Mouse (Mus musculus): ENCODE measurements around the gene Creb5. TPM values are rescaled to one million over a fixed set of nuclear protein-coding genes. Genes with fewer than 3 reads are reported as not detected.

Gene Creb5
- polyA plus RNA-seq, 1 experiment from 2014 or later = 7.7 TPM

- Histone ChIP-seq H3K9ac (replicated peaks; ENCODE audit: low read depth, low read length) (no peak overlapping the region), H3K9me3 (ENCODE audit: control insufficient read depth, low read length) (no peaks in the 10 kb centered on the region), H3K27ac (ENCODE audit: low read depth, low read length) (no peak overlapping the region), H3K36me3 (ENCODE audit: control insufficient read depth, insufficient read depth, low read length) (no peaks in the 10 kb centered on the region), H3K4me2 (ENCODE audit: low read depth, low read length) (no peak overlapping the region), H3K4me1 (ENCODE audit: control insufficient read depth, insufficient read depth, low read length) (peaks cover 8% of the 10 kb centered on the region), H3K4me3 (ENCODE audit: low read depth, low read length) (no peak overlapping the region), H3K27me3 (ENCODE audit: control insufficient read depth, insufficient read depth, low read length) (no peaks in the 10 kb centered on the region)
- ATAC-seq (ENCODE audit: low read depth) = no peak
- 74% methylated on average over 6 of the region's 6 CpGs for WGBS
These were observed 261.2 kb downstream of the Creb5 start for GRCm38 (mm10) chr6:53548236-53548635.

- Histone ChIP-seq H3K4me3 (ENCODE audit: low read depth, low read length) (no peak overlapping the region), H3K27me3 (ENCODE audit: control insufficient read depth, insufficient read depth, low read length) (no peaks in the 10 kb centered on the region), H3K4me2 (ENCODE audit: low read depth, low read length) (no peak overlapping the region), H3K9me3 (ENCODE audit: control insufficient read depth, low read length) (no peaks in the 10 kb centered on the region), H3K9ac (replicated peaks; ENCODE audit: low read depth, low read length) (no peak overlapping the region), H3K36me3 (ENCODE audit: control insufficient read depth, insufficient read depth, low read length) (no peaks in the 10 kb centered on the region), H3K4me1 (ENCODE audit: control insufficient read depth, insufficient read depth, low read length) (peaks cover 8% of the 10 kb centered on the region), H3K27ac (ENCODE audit: low read depth, low read length) (no peak overlapping the region)
- WGBS = 21% methylated on average over 6 of the region's 6 CpGs
- no peak for ATAC-seq (ENCODE audit: low read depth)
These were observed 262.3 kb downstream of the Creb5 start for GRCm38 (mm10) chr6:53549409-53549808.

GRCm38 (mm10) chr6:53556050-53556449, 269.0 kb downstream of the Creb5 start:
- Histone ChIP-seq H3K4me2 (ENCODE audit: low read depth, low read length) (no peak overlapping the region), H3K27me3 (ENCODE audit: control insufficient read depth, insufficient read depth, low read length) (no peaks in the 10 kb centered on the region), H3K27ac (ENCODE audit: low read depth, low read length) (no peak overlapping the region), H3K36me3 (ENCODE audit: control insufficient read depth, insufficient read depth, low read length) (no peaks in the 10 kb centered on the region), H3K4me3 (ENCODE audit: low read depth, low read length) (no peak overlapping the region), H3K9ac (replicated peaks; ENCODE audit: low read depth, low read length) (no peak overlapping the region), H3K4me1 (ENCODE audit: control insufficient read depth, insufficient read depth, low read length) (no peaks in the 10 kb centered on the region), H3K9me3 (ENCODE audit: control insufficient read depth, low read length) (no peaks in the 10 kb centered on the region)
- 37% methylated on average over 6 of the region's 6 CpGs for WGBS
- ATAC-seq (ENCODE audit: low read depth) = no peak

- no peaks in the 10 kb centered on the region for H3K27me3 ChIP-seq (ENCODE audit: control insufficient read depth, insufficient read depth, low read length)
- H3K4me3 ChIP-seq (ENCODE audit: low read depth, low read length) = no peak overlapping the region
- no peak overlapping the region for H3K27ac ChIP-seq (ENCODE audit: low read depth, low read length)
- H3K36me3 ChIP-seq (ENCODE audit: control insufficient read depth, insufficient read depth, low read length) = no peaks in the 10 kb centered on the region
- H3K4me2 ChIP-seq (ENCODE audit: low read depth, low read length) = no peak overlapping the region
- no peaks in the 10 kb centered on the region for H3K4me1 ChIP-seq (ENCODE audit: control insufficient read depth, insufficient read depth, low read length)
- no peak overlapping the region for H3K9ac ChIP-seq (replicated peaks; ENCODE audit: low read depth, low read length)
- WGBS = 75% methylated on average over 5 of the region's 5 CpGs
- H3K9me3 ChIP-seq (ENCODE audit: control insufficient read depth, low read length) = no peaks in the 10 kb centered on the region
- ATAC-seq (ENCODE audit: low read depth) = no peak
These were observed 273.9 kb downstream of the Creb5 start for GRCm38 (mm10) chr6:53560928-53561327.

GRCm38 (mm10) chr6:53562586-53562985, 275.5 kb downstream of the Creb5 start:
- H3K36me3 ChIP-seq (ENCODE audit: control insufficient read depth, insufficient read depth, low read length) = no peaks in the 10 kb centered on the region
- H3K4me1 ChIP-seq (ENCODE audit: control insufficient read depth, insufficient read depth, low read length) = no peaks in the 10 kb centered on the region
- no peak overlapping the region for H3K27ac ChIP-seq (ENCODE audit: low read depth, low read length)
- no peaks in the 10 kb centered on the region for H3K9me3 ChIP-seq (ENCODE audit: control insufficient read depth, low read length)
- no peak overlapping the region for H3K4me3 ChIP-seq (ENCODE audit: low read depth, low read length)
- no peaks in the 10 kb centered on the region for H3K27me3 ChIP-seq (ENCODE audit: control insufficient read depth, insufficient read depth, low read length)
- WGBS = 78% methylated on average over 7 of the region's 7 CpGs
- no peak overlapping the region for H3K9ac ChIP-seq (replicated peaks; ENCODE audit: low read depth, low read length)
- ATAC-seq (ENCODE audit: low read depth) = no peak
- no peak overlapping the region for H3K4me2 ChIP-seq (ENCODE audit: low read depth, low read length)

GRCm38 (mm10) chr6:53563546-53564185, 276.6 kb downstream of the Creb5 start:
- H3K36me3 ChIP-seq (ENCODE audit: control insufficient read depth, insufficient read depth, low read length) = no peaks in the 10 kb centered on the region
- H3K4me2 ChIP-seq (ENCODE audit: low read depth, low read length) = no peak overlapping the region
- H3K9me3 ChIP-seq (ENCODE audit: control insufficient read depth, low read length) = no peaks in the 10 kb centered on the region
- H3K27ac ChIP-seq (ENCODE audit: low read depth, low read length) = no peak overlapping the region
- H3K4me3 ChIP-seq (ENCODE audit: low read depth, low read length) = no peak overlapping the region
- 76% methylated on average over 16 of the region's 16 CpGs for WGBS
- no peak for ATAC-seq (ENCODE audit: low read depth)
- H3K4me1 ChIP-seq (ENCODE audit: control insufficient read depth, insufficient read depth, low read length) = no peaks in the 10 kb centered on the region
- H3K9ac ChIP-seq (replicated peaks; ENCODE audit: low read depth, low read length) = no peak overlapping the region
- no peaks in the 10 kb centered on the region for H3K27me3 ChIP-seq (ENCODE audit: control insufficient read depth, insufficient read depth, low read length)

DNA sequence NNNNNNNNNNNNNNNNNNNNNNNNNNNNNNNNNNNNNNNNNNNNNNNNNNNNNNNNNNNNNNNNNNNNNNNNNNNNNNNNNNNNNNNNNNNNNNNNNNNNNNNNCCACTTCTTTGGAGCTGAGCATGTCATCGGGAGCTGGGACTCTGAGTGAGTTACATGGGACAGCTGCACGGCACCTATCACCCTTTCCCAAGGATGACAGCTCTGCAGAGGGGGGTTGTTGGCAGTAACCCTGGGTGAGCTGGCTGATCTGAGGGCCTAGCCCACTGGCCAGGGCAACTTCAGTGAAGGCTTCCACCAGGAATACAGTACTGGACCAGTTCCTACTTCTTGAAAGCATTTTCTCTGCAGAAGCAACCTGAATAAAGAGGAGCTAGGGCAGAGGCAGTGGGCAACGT, 282.4 kb downstream of the Creb5 start:
- ATAC-seq (ENCODE audit: low read depth) = no peak
- 43% methylated on average over 3 of the region's 3 CpGs for WGBS

GRCm38 (mm10) chr6:53570906-53571305, 283.8 kb downstream of the Creb5 start:
- H3K27ac ChIP-seq (ENCODE audit: low read depth, low read length) = no peak overlapping the region
- H3K27me3 ChIP-seq (ENCODE audit: control insufficient read depth, insufficient read depth, low read length) = no peaks in the 10 kb centered on the region
- no peaks in the 10 kb centered on the region for H3K9me3 ChIP-seq (ENCODE audit: control insufficient read depth, low read length)
- WGBS = 82% methylated on average over 4 of the region's 4 CpGs
- ATAC-seq (ENCODE audit: low read depth) = no peak
- H3K4me2 ChIP-seq (ENCODE audit: low read depth, low read length) = no peak overlapping the region
- H3K9ac ChIP-seq (replicated peaks; ENCODE audit: low read depth, low read length) = no peak overlapping the region
- H3K4me3 ChIP-seq (ENCODE audit: low read depth, low read length) = no peak overlapping the region
- H3K4me1 ChIP-seq (ENCODE audit: control insufficient read depth, insufficient read depth, low read length) = peaks cover 6% of the 10 kb centered on the region
- H3K36me3 ChIP-seq (ENCODE audit: control insufficient read depth, insufficient read depth, low read length) = no peaks in the 10 kb centered on the region

More for the DNA sequence above, 282.4 kb downstream of the Creb5 start:
- H3K9ac ChIP-seq (replicated peaks; ENCODE audit: low read depth, low read length) = no peak overlapping the region
- H3K4me1 ChIP-seq (ENCODE audit: control insufficient read depth, insufficient read depth, low read length) = peaks cover 6% of the 10 kb centered on the region
- H3K27me3 ChIP-seq (ENCODE audit: control insufficient read depth, insufficient read depth, low read length) = no peaks in the 10 kb centered on the region
- no peaks in the 10 kb centered on the region for H3K36me3 ChIP-seq (ENCODE audit: control insufficient read depth, insufficient read depth, low read length)
- H3K4me3 ChIP-seq (ENCODE audit: low read depth, low read length) = no peak overlapping the region
- no peak overlapping the region for H3K27ac ChIP-seq (ENCODE audit: low read depth, low read length)
- no peak overlapping the region for H3K4me2 ChIP-seq (ENCODE audit: low read depth, low read length)
- H3K9me3 ChIP-seq (ENCODE audit: control insufficient read depth, low read length) = no peaks in the 10 kb centered on the region

- 90% methylated on average over 4 of the region's 4 CpGs for WGBS
- H3K27ac ChIP-seq (ENCODE audit: low read depth, low read length) = no peak overlapping the region
- no peak overlapping the region for H3K4me2 ChIP-seq (ENCODE audit: low read depth, low read length)
- peaks cover 6% of the 10 kb centered on the region for H3K4me1 ChIP-seq (ENCODE audit: control insufficient read depth, insufficient read depth, low read length)
- H3K9ac ChIP-seq (replicated peaks; ENCODE audit: low read depth, low read length) = no peak overlapping the region
- no peaks in the 10 kb centered on the region for H3K9me3 ChIP-seq (ENCODE audit: control insufficient read depth, low read length)
- H3K36me3 ChIP-seq (ENCODE audit: control insufficient read depth, insufficient read depth, low read length) = no peaks in the 10 kb centered on the region
- no peaks in the 10 kb centered on the region for H3K27me3 ChIP-seq (ENCODE audit: control insufficient read depth, insufficient read depth, low read length)
- H3K4me3 ChIP-seq (ENCODE audit: low read depth, low read length) = no peak overlapping the region
- ATAC-seq (ENCODE audit: low read depth) = no peak
These were observed 284.6 kb downstream of the Creb5 start for GRCm38 (mm10) chr6:53571571-53572122.

Data from neural tube, embryonic 14.5 days (tissue).